Mouse (Mus musculus) right cerebral cortex, postnatal 25 days (tissue): Measurements from ENCODE around the gene Rffl.

Experiments
- DNase-seq: peaks from one replicate; pipeline ENCODE4 v3.0.0; 2022

Gene Rffl

DNA sequence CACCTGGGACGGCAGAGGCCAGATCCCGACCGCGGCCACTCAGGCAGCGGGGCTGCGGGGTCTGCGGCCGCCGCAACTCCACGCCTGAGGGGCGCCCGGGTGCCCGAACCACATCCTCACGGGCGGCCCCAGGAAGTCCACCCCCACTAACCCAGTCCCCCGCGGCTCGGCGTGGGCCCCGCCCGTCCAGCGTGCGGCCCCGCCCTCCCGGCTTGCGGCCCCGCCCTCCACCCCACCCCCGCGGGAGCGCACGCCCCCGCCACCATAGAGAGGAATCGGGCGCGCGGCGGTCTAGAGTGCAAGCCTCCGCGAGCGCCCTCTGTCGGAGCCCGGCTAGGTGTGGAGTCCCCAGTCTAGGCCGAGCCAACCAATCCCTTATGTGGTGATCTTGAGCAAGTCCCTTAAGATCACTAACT lies at the start of gene Rffl:
Rffl (minus strand) TSS at position 180 of the 416 bp plus-strand sequence.
- peak; percentile 88 for DNase-seq

DNA sequence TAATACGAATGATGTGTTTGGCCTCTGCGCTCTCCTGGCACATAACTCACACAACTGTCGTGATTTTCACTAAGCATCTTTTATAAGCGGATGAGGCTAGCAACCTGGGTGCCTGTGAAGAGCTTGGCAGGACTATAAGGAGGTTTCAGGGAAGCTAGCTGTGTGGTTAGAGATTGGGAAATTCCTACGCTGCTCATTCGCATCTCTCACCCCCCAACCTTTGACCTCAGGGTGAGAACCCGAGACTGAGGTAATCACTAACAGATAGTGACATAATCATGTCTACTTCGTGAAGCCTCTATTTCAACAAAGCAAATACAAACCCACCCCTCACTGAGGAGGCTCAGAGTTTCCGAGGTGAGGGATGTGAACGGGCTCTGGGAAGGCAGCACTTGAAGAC lies 49.8 kb upstream of the Rffl start:
- no peak for DNase-seq

DNA sequence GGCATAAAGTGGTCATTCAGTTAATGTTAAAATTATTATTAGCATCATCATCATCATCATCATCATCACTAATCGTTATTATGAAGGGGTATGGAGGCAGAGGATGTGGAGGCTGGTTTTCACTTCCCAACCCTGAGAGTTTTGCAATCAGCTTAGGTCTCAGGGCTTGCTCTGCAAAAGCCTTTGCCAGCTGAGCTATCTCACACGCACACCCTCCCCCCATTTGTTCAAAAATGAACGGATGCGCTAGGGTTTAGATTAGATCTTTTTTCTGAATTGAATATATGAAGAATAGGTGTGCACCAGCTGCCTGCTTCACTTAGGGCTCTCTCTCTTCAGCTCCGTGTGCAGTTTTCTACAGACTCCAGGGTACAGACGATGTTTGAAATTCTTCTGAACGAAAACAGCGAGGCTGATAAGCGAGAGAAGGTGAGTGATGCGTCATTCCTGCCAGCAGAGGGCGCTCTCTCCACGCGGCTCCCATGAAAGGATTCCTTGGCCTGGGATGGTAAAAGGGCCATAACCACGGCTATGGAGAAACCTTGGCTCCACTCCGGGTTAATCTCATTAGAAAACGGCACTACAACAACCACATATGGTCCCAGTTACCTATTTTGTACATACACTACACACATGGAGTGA lies 43.8 kb upstream of the Rffl start:
- DNase-seq: peak; percentile 53

DNA sequence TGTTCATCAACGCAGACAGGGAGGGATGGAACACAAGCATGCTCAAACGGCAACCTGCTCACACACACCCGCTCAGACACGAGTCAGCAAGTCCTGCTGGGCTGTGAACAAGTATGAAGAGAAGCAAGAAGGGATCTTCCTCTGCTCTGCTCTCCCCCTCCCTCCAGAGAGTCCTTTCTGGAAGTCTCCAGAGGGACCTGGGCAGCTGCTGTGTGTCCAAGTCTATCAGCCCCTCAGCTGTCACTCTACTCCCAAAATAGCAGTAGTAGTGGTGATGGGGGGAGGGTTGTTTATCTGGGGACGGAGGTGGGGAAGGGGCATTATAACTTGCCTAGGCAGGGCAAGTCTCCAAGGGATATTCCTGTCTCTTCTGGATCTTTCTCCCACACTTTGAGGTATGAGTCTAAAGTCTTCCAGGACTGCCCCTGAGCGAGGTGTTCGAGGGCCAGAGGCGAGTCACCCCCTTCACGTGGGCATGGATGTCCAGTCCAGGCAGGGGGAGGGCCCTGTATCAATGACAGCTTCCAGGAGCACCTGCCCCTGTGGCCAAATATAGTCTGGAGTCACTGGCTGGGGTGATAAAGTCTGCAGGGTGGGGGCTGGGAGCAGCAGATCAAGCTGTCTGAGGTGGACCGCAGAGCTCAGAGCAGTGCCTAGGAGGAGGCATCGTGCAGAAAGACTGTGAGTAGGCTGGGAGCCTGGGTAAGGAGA lies 39.8 kb upstream of the Rffl start:
- no peak for DNase-seq

DNA sequence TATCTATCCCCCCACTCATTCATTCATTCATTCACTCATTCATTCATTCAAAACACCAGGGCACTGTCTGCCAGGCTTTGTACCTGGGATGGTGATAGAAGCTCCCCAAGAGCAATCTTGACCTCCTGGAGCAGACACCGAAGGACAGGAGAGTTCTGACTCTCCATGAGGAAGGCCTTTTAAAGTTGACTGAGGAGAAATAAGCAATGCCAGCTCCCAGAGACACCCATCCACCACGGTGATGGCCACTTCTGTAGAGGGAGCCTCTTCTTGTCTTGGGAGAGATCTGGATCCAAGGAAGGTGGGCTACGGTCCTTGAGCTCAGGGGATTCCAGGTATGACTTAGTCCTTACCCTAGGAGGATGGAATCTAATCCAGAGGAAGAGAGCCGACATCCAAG lies 39.2 kb upstream of the Rffl start, which contains the start of gene Unc45b:
Unc45b (plus strand) TSS at position 301 of the 400 bp plus-strand sequence.
- no peak for DNase-seq

DNA sequence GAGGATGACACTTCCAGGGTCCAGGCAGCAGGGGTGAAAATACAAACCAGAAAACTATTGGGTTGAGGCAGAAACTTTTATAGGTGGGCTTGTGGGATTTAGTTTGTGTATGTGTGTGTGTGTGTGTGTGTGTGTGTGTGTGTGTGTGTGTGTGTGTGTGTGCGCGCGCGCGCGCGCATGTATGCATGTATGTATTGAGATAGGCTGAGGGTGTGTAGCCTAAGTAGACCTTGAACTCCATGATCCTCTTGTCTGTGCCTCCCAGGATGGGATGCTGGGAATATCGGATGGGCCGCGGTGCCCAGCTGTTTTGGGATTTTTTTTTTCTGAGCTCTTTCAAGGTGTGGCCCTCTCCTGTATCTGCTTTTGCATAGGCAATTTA lies 37.6 kb upstream of the Rffl start:
- no peak for DNase-seq

DNA sequence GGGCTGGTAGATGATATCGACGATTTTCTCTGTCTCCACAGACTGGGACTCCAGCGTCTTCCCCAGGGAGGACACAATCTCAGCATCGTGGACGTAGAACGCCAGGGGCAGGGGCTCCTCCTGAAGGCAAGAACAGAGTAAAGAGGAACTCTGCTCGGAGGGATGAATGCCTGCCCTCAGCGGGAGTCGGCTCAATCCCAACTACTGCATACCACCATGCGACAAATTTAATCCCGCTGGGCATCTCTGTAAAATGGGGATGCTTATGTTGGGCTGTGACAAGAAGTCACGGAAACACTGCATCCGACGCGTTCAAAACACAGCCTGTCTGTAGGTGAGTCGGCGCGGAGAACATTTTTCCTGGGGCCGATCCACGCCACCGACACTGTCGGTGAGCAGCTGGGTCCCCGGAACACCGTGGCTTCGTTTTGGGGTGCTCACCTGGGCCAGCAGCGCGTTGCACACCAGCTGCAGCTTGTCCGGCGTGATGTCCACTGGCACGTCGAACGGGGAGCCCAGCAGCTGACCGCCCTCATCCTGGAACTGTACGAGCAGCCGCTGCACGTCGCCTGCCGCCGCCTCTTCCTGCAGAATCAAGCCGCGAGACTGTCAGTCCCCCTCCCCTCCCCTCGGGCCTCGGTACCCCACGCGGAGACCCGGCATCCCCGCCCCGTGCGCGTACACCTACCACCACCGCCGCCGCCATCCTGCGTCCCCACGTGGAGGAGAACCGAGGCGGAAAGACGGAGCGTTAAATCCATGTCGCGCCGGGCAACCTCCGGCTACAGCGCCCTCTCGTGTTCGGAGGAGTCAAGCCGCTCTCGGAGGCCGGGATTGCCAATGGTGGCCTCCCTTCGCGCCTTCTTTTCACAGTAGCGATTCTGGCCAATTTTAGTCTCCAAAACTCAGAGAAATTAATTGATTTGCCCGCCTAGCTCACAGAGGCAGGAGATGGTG lies 36.9 kb upstream of the Rffl start, which contains the start of gene Nle1:
Nle1 (minus strand) TSS at position 761 of the 957 bp plus-strand sequence.
- peak; percentile 91 for DNase-seq

DNA sequence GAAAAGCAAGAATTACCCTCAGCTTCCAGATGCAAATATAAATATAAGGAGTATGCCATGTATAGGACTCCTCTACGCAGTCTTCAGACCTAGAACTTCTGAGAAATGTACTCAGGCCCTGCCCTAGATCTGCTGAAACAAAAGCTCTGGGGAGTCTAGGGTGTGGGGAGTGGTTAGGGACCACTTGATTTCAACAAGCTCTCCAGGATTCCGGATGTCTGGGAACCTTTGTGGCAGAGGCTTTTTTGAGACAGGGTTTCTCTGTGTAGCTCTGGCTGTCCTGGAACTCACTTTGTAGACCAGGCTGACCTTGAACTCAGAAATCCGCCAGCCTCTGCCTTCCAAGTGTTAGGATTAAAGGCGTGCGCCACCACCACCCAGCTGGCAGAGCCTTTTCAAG lies 34.8 kb upstream of the Rffl start:
- no peak for DNase-seq

DNA sequence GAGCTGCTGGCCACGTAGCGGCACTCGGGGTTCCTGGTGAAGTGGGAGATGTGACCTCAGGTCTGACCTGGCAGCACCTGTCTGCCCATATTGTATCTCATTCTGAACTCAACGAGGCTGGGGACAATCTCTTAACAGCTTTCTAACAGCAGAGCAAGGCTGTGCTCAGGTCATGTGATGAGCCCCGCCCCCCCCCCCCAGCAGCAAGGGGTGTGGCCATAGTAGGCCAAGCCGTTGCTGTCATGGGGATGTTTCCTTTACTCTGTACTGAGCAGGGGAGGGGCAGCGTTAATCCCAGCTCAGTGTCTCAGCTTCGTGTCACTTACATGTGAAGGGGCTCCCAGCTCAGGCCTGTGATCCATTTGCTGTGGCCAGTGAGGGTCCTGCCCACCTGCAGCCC lies 33.9 kb upstream of the Rffl start:
- DNase-seq: no peak

DNA sequence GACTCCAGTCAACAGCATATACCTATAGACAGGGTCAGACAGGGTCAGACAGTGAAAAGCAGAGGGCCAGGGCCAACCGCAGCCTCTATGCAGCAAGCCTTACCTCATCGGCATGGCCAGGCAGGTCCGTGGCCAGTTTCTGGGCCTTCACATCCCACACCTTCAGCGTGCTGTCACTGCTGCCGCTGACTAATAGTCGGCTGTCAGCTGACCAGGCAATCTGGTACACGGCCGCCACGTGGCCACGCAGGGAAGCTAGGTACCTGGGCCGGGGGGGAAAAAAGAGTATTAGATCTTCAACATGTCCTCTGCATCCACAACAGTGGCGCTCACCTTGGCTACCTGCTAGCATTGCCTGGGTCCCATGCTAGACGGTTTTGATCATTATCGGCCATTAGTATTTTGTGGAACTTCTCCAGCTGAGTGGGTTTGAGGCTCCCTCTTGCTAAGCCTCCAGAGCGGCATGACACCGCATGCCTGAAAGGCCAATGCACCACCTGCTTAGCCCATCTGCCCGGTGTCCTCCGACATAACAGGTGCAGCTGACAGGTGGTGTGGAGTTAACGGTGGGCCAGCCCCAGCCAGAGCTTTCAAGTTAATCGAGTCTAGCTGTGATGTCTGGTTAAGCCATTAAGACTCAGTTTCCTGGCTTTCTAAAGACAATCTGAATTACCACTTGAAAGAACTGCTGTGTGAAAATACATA lies 30.7 kb upstream of the Rffl start:
- no peak for DNase-seq

DNA sequence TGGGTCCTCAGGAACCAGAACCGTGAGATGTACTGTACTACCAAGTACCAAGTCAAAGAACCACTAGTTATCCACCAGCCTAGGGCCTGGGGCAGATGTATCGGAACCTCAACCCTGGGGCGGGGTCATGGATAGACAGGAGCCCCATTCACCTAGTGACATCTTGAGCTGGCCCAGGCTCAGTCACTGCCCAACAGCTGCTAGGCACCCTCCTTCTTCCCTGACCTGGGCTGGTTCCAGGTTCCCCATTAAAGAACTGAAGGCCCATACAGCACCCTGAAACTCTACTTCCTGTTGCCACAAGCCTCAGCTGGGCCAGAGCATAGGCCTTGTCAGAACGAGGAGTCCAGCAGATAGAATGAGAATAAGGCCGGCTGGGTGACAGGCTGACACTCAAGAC lies 28.7 kb upstream of the Rffl start:
- DNase-seq: no peak

DNA sequence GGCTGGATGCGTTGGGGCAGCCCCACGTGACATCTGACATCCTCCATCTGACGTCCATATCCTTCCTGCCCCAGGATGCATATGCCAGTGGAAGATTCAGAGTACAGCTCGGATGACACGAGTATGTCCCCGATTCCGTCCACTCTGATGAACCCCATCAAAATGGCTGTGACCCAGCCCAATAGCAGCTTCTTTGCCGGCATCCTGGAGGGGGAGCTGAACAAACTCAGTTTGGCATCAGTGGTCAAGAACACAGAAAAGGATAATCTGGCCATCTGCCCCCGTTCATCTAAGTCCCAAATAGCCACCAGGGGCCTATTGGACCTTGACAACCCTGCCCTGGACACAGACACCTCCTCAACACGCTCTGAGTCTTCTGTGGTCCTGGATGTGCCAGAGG lies 26.5 kb upstream of the Rffl start:
- no peak for DNase-seq

DNA sequence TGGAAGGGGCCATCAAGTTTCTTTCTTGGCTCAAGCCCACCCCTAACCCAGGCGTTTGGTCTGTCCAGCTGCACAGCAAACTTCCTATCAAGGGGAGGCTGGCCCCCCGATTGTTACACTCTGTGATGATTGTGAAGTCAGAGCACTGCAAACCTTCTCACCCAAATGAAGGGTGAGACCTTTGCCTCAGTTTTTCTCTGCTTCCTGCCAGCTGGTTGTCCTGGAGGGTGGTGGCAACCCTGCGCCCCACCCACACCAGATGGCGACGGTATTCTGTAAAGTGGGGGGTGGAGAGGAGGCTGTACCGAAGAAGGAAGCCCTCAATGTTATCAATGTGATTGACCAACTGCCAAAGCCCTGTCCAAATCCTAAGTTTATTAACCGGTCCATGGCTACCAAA lies 20.9 kb upstream of the Rffl start, which contains the start of gene Fndc8:
Fndc8 (plus strand) TSS at position 189 of the 400 bp plus-strand sequence.
- DNase-seq: no peak

DNA sequence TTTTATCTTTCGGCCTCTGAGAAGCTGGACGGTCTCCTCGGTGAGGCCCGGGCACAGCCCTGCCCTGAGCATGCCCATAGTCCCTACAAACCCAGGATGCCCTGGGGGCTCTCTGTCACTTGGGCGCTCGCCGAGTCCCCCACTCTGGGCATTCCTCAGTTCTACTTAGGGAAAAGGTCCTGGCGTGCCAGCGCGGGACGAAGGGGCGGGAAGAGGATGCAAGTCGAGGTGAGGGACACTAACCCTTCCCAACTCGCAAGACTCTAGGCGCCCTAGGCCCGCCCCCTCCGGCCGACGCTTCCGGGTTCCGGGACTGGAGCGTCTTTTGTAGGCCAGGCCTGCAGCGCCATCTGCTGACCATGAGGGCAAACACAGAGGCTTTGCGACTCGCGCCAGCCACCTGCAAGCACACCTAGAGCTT lies 19.3 kb upstream of the Rffl start, which contains the start of gene Rad51d:
Rad51d (minus strand) TSS at position 273 of the 421 bp plus-strand sequence.
- DNase-seq: peak; percentile 90

DNA sequence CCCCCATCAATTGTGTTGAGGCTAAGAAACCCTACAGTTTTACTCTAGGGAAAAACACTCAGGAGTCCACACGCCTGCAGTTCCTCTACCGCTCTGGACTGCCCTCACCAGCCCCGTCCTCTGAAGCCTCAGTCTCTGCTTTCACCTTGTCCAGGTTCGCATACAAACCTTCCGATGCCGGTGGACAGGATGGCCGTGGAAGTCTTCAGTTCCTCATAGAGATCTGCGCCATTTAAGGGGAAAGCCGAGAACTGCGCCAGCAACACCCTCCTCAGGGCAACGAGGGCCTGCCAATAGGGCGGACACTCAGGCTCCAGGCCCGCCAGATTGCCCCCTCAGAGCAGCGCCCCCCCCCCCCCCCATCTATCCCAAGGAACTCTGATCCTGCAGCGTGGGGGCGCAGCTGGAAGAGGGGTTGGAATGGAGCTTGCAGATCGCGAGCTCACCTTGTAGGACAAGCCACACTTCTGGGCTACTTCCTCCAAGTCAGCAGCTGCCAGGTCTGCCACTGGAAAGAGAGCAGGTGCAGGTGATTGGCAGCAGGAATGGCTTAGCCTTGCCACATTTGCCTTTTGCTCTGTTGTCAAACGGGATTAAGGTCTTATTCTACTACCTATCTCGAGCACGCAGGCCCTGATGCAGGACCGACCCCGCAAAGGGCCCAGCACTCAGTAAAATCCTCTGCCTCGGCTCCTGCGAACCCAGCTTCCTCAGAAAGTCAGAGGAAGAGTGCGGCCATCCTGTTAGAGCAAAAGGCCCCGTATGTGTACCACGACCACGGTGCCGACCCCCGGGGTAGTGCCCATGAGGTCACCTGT lies 18.7 kb upstream of the Rffl start:
- no peak for DNase-seq

DNA sequence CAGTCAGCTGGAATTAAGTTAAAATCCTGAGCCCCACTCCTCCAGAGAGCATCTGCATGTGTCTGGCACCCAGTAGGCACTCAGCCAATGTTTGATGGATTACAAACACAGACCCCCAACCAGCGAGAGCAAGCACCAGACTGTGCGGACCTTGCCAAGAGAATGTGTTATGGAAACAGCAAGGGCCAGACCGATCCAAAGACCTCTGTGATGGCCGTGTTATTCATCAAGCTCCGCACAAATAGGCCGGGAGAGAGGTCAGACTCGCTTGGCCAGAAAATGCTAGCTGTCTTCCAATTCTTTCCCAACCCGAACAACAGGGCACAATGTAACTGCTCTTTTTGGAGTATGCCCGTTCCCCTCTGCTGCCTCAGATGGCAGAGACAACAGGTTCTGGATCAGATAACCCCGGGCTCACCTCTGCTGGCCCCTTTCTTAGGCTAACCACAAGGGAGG lies 17.5 kb upstream of the Rffl start:
- no peak for DNase-seq

DNA sequence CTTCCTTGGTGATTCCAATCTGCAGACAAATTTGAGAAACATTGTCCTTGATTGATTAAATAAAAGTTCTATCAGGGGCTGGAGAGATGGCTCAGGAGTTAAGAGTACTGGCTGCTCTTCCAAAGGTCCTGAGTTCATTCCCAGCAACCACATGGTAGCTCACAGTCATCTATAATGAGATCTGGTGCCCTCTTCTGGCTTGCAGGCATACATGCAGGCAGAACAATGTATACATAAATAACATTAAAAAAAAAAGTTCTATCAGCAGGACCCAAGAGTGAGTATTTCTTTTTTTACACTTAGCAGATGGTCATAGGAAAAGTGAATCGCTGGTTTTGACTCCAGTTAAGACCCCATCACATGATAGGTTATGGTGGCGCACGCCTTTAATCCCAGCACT lies 15.5 kb upstream of the Rffl start:
- no peak for DNase-seq

DNA sequence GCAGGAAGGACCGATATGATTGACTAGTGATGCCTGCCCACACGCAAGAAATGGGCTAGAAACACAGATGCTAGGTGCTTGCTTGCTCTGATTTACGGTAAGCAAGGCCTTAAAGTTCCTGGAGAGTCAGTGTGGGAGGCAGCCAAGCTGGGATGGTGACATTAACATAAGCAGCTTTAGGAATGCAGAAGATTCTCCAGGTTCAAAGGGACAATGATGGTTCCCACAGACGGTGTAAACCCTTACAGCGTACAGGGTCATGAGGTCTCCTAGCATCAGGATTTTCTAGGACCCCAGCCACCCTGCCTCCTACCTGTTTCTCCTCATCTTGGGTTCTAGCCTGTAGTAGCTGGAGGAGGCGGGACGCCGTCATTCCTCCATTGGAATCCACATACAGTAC lies 12.2 kb upstream of the Rffl start:
- DNase-seq: no peak

DNA sequence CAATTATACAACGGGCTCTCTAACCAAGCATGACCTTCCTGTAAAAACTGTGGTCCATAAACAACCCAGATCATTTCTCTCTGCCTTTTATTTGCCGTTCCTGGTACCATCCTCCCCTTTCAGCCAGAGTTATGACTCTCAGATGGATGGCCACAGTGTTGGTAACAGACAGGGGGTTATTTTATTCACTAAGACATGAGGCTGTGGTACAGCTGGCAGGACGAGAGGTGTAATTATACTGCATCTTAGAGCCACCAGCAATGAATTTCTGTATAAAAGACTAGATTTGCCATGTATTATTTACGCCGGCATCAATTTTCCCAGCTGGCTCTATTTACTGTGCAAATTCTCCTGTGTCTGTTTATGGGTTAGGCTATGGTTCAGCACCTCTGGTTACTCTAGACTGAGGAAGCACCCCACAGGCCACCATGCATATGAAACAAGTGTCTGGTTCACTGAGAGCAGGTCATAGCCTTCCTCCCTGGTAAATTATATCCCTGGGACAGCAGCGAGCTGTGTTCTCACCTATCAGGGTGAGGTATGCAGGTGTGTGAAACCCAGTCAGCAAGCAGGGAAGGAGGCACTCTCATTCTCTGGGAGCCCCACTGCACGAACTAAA lies 6.8 kb upstream of the Rffl start:
- no peak for DNase-seq

DNA sequence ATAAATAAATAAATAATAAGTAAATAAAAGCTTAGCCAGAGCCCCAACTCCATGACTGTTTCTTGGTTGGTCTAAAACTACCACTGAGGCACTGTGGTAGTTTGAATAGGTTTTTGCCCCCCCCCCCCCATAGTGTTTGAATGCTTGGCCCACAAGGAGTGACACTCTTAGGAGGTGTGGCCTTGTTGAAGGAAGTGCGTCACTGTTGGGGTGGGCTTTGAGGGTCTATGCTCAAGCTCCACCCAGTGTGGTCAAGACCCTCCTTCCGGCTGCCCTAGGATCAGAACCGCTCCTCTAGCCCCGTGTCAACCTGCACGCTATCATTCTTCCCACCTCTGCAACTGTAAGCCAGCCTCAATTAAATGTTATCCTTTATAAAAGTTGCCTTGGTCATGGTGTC lies 4.6 kb upstream of the Rffl start:
- no peak for DNase-seq

DNA sequence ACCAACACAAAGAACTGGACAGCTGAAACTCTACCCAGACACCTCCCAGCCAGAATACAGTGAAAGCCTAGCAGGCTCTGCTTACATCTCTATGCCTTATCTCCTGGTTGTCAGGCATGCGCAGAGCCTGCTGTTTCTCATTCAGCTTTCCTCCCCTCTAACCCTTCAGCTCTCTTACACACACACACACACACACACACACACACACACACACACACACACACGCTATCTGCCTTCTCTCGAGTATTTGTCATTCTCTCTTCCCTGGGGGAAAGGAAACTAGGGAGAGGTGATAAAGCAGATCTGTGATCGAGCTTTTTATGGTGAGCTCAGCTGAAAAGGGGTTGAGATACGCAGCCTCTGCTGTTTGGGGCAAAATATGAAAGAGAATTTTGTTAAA lies 3.9 kb upstream of the Rffl start:
- DNase-seq: no peak
